Mouse (Mus musculus) urinary bladder, postnatal 0 days (tissue): ENCODE data around the gene Sap25. TPM values are rescaled to one million over a fixed set of nuclear protein-coding genes. Genes with fewer than 3 reads are reported as not detected.

Source experiments
- polyA plus RNA-seq: library from polyadenylated mRNA; unstranded; fragments of >200 nt; fragmentation: Nextera tagmentation; extraction: Ambion mirVana; gene quantifications from 2 replicates; pipeline ENCODE4 v1.2.1, GENCODE M21; 2015

The Sap25 gene
- 2.6 and 3.3 TPM in 2 replicates for polyA plus RNA-seq

GRCm38 (mm10) chr5:137641054-137641453, at the start of gene Sap25:
Gene Sap25 (plus strand): TSS chr5:137641334.

GRCm38 (mm10) chr5:137600619-137601364, 40.3 kb upstream of the Sap25 start, which contains the start of gene Mospd3:
Gene Mospd3 (minus strand): TSS chr5:137601058.

GRCm38 (mm10) chr5:137613550-137613949, 27.6 kb upstream of the Sap25 start, which contains the start of gene Pcolce:
Gene Pcolce (minus strand): TSS chr5:137613784.

GRCm38 (mm10) chr5:137628498-137629305, 12.4 kb upstream of the Sap25 start, which contains the start of the genes Fbxo24, Lrch4 and Gm20605:
Gene Fbxo24 (minus strand): TSS chr5:137629002.
Gene Lrch4 (plus strand): TSS chr5:137629121.
Gene Gm20605 (plus strand): TSS chr5:137629175.

GRCm38 (mm10) chr5:137645652-137646091, 4.5 kb downstream of the Sap25 start, which contains the start of gene Irs3:
Gene Irs3 (minus strand): TSS chr5:137645714.

GRCm38 (mm10) chr5:137684294-137685123, 43.4 kb downstream of the Sap25 start, which contains the start of gene Agfg2:
Gene Agfg2 (minus strand): TSS chr5:137684726.

Other genes starting within 250 kb of the Sap25 start
- 0.08 and 0.11 TPM in 2 replicates for gene Zan, start 164.3 kb upstream of the Sap25 start, polyA plus RNA-seq
- gene Pop7, start 138.8 kb upstream of the Sap25 start, polyA plus RNA-seq: 36.8 and 39.2 TPM in 2 replicates
- 5.4 and 7.0 TPM in 2 replicates for gene Gigyf1, start 122.8 kb upstream of the Sap25 start, polyA plus RNA-seq
- gene Epo, start 108.1 kb upstream of the Sap25 start, polyA plus RNA-seq: not detected in 2 replicates
- gene Gnb2, start 107.8 kb upstream of the Sap25 start, polyA plus RNA-seq: 303 and 312 TPM in 2 replicates
- 0.14 TPM in 1 of 2 replicates, not detected in the other for gene Actl6b, start 87.8 kb upstream of the Sap25 start, polyA plus RNA-seq
- 0.59 and 0.67 TPM in 2 replicates for gene Tfr2, start 71.5 kb upstream of the Sap25 start, polyA plus RNA-seq
- 23.9 and 25.0 TPM in 2 replicates for gene Mospd3, start 40.3 kb upstream of the Sap25 start, polyA plus RNA-seq
- 197 and 226 TPM in 2 replicates for gene Pcolce, start 27.6 kb upstream of the Sap25 start, polyA plus RNA-seq
- gene Fbxo24, start 12.3 kb upstream of the Sap25 start, polyA plus RNA-seq: 0.28 and 0.29 TPM in 2 replicates
- 22.2 and 25.0 TPM in 2 replicates for gene Lrch4, start 12.2 kb upstream of the Sap25 start, polyA plus RNA-seq
- 4.4 and 6.3 TPM in 2 replicates for gene Gm20605, start 12.2 kb upstream of the Sap25 start, polyA plus RNA-seq
- gene Irs3, start 4.4 kb downstream of the Sap25 start, polyA plus RNA-seq: 0.06 and 0.18 TPM in 2 replicates
- 17.8 and 25.5 TPM in 2 replicates for gene Agfg2, start 43.4 kb downstream of the Sap25 start, polyA plus RNA-seq
- 0.81 and 0.98 TPM in 2 replicates for gene Nyap1, start 100.3 kb downstream of the Sap25 start, polyA plus RNA-seq
- gene Tsc22d4, start 104.4 kb downstream of the Sap25 start, polyA plus RNA-seq: 222 and 228 TPM in 2 replicates
- gene Ppp1r35, start 137.5 kb downstream of the Sap25 start, polyA plus RNA-seq: 12.5 and 12.7 TPM in 2 replicates
- 5.8 and 6.8 TPM in 2 replicates for gene Mepce, start 146.3 kb downstream of the Sap25 start, polyA plus RNA-seq
- 4.1 and 4.9 TPM in 2 replicates for gene Zcwpw1, start 146.5 kb downstream of the Sap25 start, polyA plus RNA-seq
- 84.3 and 85.3 TPM in 2 replicates for gene Pilra, start 194.9 kb downstream of the Sap25 start, polyA plus RNA-seq
- gene Pilrb1, start 216.8 kb downstream of the Sap25 start, polyA plus RNA-seq: 0.79 and 4.1 TPM in 2 replicates
- gene Pilrb2, start 230.5 kb downstream of the Sap25 start, polyA plus RNA-seq: 0.71 and 3.5 TPM in 2 replicates